Mouse (Mus musculus): Measurements from ENCODE around the gene Cmklr1.

Cmklr1 gene

DNA sequence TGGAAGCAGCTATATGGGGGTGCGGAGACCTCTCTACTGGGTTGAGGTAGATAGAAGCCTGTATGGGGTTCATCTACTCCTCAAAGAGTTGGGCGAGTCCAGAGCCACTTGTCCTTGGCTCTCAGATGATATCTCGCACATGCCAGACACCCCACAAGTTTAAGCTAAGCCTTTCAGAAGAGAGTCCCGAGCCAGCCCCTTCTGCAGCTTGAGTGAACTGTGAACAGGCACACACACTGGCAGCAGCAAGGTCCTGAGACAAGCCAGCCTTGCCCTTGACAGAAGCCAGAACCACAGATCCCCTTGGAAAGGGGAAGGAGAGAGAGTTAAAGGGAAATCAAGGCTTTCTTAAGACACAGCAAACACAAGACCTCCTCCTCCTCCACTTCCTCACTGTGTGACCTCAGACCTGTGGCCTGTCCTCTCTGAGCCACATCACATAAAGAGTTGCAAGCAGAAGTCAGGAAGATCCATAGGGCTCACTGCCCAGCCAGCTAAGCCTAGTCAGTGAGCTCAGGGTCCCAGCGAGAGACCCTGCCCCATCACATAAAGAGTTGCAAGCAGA is 1.5 kb downstream of the Cmklr1 start:
- DNase-seq = no peak

- DNase-seq = no peak
These were observed 3.1 kb downstream of the Cmklr1 start for GRCm38 (mm10) chr5:113647141-113647540.

GRCm38 (mm10) chr5:113644520-113644919 is 5.7 kb downstream of the Cmklr1 start:
- DNase-seq = no peak

GRCm38 (mm10) chr5:113643107-113643848 is 6.9 kb downstream of the Cmklr1 start:
- peak; percentile 57 for DNase-seq

- DNase-seq = no peak
These were observed 9.2 kb downstream of the Cmklr1 start for GRCm38 (mm10) chr5:113641066-113641465.

DNA sequence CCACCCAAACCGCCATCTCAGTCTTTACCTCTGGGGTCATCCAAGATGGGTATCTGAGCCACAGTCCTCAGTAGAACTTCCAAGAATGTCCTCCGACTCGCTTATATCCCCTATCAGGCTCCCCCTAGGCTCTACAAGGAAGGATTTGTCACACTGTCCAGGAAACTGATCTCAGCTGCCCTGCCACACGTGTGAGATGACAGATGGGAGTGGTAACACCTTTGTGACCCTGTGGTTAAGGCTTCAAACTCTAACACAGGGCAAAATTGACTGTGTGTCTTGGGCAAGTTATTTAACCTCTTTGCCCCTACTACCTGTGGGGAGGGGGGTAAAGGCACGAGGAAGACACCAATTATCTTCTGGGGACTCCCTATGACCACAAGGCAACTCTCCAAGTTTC is 11.1 kb downstream of the Cmklr1 start:
- DNase-seq = no peak

- DNase-seq = no peak
These were observed 12.2 kb downstream of the Cmklr1 start for GRCm38 (mm10) chr5:113638055-113638454.

DNA sequence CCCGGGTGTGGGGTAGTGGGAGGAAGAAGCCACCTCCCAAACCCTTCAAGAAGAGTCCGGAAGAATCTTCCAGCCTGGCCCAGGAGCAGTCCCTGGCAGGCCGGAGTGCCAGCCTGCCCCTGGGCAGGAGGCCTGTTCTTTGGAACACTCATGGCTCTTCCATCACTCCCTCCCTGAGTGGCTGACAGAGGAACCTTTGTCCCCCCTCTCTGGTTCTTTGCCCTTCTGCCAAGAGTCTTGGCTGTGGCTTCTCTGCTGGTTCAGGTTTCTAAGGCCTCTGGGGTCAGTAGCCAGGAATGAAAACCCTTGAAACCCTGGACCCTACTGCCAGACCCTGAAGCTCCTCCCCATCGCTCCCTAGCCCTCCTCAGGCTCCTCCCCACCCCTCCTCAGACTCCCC is 12.6 kb downstream of the Cmklr1 start:
- DNase-seq = no peak

GRCm38 (mm10) chr5:113635861-113636565 is 14.2 kb downstream of the Cmklr1 start:
- DNase-seq = no peak

DNA sequence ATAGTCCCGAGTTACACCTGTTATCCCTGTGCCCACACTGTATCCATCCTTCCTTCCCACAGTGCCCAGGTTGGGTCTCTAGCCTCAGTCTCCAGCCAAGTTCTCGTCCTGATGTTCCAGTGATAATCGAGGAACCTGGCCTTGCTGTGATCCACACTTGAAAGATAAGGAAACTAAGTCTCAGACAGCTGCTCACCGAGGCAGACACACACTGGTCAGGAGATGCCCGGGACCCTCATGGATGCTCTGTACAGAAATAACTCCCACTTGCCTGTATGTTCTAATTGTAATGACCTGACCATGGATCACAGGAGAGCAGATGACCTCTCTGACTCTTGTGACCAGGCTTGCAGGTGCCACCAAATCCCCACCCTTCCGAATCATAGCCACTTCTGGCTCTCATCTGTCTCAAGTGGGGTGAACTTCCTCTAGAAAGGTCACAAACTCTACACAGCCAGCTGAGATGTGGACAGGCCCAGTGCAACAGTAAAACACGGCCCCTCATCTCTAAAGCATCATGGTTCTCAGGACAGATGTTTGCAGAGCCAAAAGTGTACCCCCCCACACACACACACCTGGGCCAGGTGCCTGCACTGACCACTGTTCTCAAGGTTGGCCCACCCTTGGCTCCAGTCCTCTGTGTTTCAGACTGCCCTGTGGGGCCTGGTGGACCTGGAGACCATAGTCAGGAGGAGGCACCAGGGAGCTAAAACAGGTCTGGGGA is 15.2 kb downstream of the Cmklr1 start:
- DNase-seq = no peak

- peak; percentile 42 for DNase-seq
These were observed 16.1 kb downstream of the Cmklr1 start for GRCm38 (mm10) chr5:113634024-113634651.

DNA sequence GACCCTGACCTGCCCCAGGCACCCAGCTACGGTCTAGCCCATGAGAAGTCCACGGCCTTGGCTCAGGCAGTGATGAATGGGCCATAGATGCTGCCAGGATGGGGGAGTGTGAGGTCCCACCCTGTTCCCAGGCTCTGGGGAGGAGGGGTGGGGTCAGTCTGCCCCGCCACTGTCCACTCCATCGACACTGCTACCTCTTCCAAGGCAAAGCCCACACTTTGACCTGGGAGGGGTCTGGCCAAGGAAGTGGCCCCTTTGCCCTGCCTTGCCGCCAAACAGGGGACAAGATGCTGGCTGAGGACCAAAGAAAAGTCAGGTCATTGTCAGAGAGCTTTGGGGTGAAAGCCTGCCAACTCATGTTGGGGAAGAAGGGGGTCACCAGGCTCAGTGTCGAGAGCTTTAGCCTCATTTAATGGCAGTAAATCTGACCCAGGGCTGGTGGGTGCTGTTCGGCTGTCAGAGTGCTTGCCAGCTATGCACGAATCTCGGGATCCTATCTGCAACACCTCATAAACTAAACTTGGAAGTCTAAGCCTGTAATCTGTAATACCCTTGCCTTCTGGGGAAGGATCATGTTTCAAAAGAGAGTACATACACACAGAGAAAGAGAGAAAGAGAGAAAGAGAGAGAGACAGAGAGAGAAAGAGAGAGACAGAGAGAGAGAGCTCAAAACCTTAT is 17.1 kb downstream of the Cmklr1 start:
- DNase-seq = no peak

DNA sequence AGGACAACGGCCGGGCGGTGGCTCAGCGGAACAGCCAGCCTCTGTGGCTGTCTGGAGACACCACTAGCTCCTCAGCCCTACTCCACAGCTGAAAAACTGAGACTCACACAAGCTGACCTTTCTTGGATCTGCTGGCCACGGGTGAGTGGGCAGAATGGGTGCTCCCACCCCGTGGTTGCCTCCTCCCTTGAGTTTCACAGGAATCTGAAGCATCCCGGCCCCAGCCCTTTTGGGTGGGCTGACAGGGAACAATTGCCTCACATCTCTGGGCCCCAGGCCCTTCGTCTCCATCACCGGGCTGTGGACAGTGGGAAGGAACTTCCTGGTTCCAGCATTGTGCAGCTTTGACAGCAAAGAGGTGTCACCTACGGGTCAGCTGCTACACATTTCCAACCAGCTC is 20.1 kb downstream of the Cmklr1 start:
- no peak for DNase-seq

GRCm38 (mm10) chr5:113629248-113629647 is 21.0 kb downstream of the Cmklr1 start:
- no peak for DNase-seq

DNA sequence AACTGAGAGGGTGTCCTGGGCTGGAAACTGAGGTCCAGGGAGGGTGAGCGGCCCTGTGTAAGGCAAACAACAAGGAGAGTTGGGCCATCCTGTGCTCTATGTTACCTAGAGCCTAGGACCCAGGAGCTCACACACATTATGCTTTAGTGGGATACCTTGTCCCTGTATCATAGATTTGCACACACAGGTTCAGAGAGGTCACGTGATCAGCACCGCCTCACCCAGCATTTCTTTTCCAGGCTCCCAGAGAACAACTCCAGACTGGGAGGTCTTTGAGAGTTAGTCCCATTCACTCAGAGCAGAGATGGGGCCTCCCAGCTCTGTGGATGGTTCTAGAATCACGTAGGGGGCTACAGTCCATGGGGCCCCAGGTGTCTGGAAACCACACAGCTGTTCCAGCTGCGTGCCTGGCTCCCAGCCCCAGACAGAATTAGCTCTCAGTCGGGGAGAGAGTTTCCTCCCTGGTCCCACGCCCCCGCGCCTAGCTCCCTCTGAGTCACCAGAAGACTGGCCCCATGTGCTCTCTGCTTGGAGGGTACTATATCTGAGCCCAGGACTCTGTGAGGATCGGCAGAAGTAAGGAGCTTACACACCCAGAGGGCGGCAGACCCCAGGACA is 22.3 kb downstream of the Cmklr1 start:
- DNase-seq = peak; percentile 55

DNA sequence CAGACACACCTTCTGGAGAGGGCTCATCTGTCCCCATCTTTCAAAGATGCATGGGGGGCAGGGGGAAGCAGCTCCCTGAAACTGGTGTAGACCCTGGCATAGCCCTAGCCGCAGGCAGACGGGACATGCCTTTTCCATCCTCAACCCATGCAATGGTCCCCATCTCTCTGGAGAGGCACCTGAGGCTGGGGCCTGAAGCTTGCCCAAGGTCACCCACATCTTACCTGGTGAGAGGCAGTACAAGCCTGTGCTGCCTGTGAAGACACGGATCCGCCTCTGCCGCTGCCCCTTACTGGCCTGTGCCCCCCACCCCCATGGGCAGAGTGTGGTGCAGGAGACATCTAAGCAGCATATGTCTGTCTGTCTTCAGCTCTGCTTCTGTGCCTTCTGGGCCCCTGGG is 23.2 kb downstream of the Cmklr1 start:
- DNase-seq = no peak

DNA sequence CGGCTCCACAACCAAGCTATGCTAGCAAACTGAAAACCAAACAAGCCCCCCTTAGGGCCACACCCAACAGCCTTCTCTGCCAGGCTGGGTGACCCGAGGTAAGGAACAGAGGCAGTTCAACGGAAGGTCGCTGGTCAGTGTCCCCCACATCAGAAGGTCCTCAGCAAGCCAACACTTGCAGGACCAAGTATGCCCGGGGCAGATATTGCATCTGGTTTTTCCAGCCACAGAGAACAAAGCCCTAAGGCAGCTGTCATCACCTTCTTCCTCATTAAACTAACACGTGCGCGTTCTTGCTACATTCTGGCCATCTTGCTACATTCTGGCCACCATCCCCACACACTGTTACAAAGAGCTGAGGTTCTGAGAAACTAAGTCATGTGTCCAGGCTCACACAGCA is 23.9 kb downstream of the Cmklr1 start:
- no peak for DNase-seq

GRCm38 (mm10) chr5:113625068-113625467 is 25.2 kb downstream of the Cmklr1 start:
- no peak for DNase-seq

- DNase-seq = no peak
These were observed 27.2 kb downstream of the Cmklr1 start for GRCm38 (mm10) chr5:113623052-113623451.

GRCm38 (mm10) chr5:113620999-113621398 is 29.2 kb downstream of the Cmklr1 start:
- DNase-seq = no peak

DNA sequence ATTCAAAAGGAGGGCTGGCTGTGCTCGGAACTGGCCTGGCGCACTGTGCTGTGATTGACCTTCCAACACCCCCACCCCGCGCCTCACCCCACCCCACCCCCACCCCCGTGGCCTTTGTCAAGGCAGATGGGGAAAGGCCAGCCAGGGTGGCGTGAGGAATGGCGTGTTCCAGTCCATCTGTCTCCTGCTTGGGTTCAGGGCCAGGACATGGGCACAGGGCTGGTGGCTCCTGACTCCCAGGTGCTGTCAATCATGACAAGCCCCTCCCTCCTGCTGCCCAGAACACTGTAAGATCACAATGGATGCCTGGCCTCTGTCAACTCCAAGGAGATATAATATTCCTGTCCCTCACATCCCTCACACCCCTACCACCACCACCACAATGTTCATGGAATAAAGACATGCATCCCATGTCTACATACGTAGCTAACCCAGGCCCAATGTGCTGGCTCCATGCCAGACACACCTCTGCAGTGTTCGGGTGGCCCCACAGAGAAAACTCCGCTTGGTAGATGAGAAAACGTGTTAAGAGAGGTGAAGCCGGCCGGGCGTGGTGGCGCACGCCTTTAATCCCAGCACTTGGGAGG is 30.0 kb downstream of the Cmklr1 start:
- DNase-seq = no peak

- DNase-seq = no peak
These were observed 31.1 kb downstream of the Cmklr1 start for GRCm38 (mm10) chr5:113619151-113619550.
